Mouse (Mus musculus): ENCODE results near the gene Dab2ip. TPM values are rescaled to one million over a fixed set of nuclear protein-coding genes. Genes with fewer than 3 reads are reported as not detected.

The Dab2ip gene
- polyA plus RNA-seq, 1 experiment from 2014 or later, result 61.2 TPM

DNA sequence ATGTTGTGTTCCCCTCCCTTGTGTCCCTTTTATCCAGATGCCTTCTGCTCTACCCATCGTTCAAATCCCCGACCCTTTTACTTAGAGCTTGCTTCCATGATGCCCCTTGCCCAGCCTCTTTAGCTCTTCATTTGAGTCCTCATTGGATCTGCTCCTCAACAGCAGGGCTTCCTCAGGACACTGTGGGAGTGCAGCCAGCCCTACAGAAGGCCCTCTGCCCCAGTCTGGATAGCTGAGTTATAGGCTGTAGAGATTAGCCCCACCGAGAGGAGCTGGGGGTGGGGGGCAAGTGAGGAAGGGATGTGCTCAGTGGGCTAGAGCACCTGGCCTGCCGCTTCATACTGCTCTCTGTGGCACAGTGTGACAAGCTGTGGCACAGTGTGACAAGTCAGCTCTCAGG is 120.4 kb downstream of the Dab2ip start:
- 34% methylated on average over 4 of the region's 4 CpGs for WGBS
- Histone ChIP-seq H3K4me2 (ENCODE audit: low read depth) (no peak overlapping the region), H3K9ac (ENCODE audit: low read length) (no peak overlapping the region), H3K27me3 (ENCODE audit: control insufficient read depth, insufficient read depth, low read length) (no peaks in the 10 kb centered on the region), H3K9me3 (ENCODE audit: control insufficient read depth, low read length) (no peaks in the 10 kb centered on the region), H3K4me1 (ENCODE audit: control insufficient read depth, insufficient read depth, low read length) (peaks cover 39% of the 10 kb centered on the region), H3K4me3 (ENCODE audit: low read depth, low read length) (no peak overlapping the region), H3K36me3 (ENCODE audit: control insufficient read depth, insufficient read depth, low read length) (no peaks in the 10 kb centered on the region), H3K27ac (ENCODE audit: low read depth, low read length) (peak overlapping the region; percentile 17; the same call in 1 of the 2 replicates)
- ATAC-seq (ENCODE audit: insufficient read depth, low FRiP score, low TSS enrichment) (no peak), DNase-seq (ENCODE audit: low spot score) (no peak)

DNA sequence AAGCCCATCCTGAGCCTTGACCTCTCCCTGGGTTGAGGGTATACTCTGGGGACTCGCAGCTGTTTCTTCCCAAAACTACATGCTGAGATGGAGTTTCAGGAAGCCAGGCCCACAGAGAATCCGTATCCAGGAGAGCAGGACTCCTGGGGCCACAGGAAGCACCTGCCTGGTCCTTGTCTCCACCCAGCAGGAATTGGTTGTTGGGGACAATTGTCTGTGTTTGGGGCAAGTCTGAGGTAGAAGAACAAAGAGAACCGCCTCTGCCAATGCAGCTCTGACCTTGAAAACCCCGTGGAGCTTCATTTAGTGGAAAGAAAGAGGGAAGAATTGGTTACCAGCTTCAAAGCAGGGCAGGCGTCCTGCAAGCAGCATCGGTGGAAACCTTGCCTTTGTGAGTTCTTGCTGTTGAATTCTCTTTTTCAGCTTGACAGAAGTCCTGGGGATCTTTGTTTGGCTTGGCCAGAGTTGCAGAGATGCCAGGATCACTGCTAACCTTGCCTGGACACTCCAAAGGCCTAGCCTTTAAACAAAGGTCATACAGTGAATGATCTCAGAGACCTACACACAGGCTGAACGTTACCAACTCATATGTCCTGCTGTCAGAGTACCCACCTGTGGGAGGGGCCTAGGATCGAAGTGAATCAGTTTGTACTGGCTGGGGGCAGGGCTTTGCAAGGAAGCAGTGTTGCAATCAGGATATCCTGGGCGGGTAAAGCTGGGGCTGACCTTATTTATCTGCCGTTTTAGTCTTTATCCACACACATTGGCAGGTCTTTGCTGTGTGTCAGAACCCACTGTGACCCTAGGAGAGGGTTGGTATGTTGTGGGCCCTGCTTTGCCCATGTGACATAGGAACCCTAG is 122.0 kb downstream of the Dab2ip start:
- DNase-seq (ENCODE audit: low spot score), result no peak
- ATAC-seq (ENCODE audit: insufficient read depth, low FRiP score, low TSS enrichment), result no peak
- Histone ChIP-seq H3K27me3 (ENCODE audit: control insufficient read depth, insufficient read depth, low read length) (no peaks in the 10 kb centered on the region), H3K9ac (ENCODE audit: low read length) (no peak overlapping the region), H3K4me1 (ENCODE audit: control insufficient read depth, insufficient read depth, low read length) (peaks cover 38% of the 10 kb centered on the region), H3K27ac (ENCODE audit: low read depth, low read length) (no peak overlapping the region), H3K4me3 (ENCODE audit: low read depth, low read length) (no peak overlapping the region), H3K4me2 (ENCODE audit: low read depth) (no peak overlapping the region), H3K36me3 (ENCODE audit: control insufficient read depth, insufficient read depth, low read length) (no peaks in the 10 kb centered on the region), H3K9me3 (ENCODE audit: control insufficient read depth, low read length) (no peaks in the 10 kb centered on the region)
- WGBS, result 23% methylated on average over 10 of the region's 10 CpGs

GRCm38 (mm10) chr2:35680833-35681232 is 122.8 kb downstream of the Dab2ip start:
- DNase-seq (ENCODE audit: low spot score), result no peak
- no peak overlapping the region for H3K4me2 ChIP-seq (ENCODE audit: low read depth)
- H3K36me3 ChIP-seq (ENCODE audit: control insufficient read depth, insufficient read depth, low read length), result no peaks in the 10 kb centered on the region
- ATAC-seq (ENCODE audit: insufficient read depth, low FRiP score, low TSS enrichment), result no peak
- H3K4me3 ChIP-seq (ENCODE audit: low read depth, low read length), result no peak overlapping the region
- H3K27me3 ChIP-seq (ENCODE audit: control insufficient read depth, insufficient read depth, low read length), result no peaks in the 10 kb centered on the region
- no peak overlapping the region for H3K9ac ChIP-seq (ENCODE audit: low read length)
- H3K9me3 ChIP-seq (ENCODE audit: control insufficient read depth, low read length), result no peaks in the 10 kb centered on the region
- H3K27ac ChIP-seq (ENCODE audit: low read depth, low read length), result no peak overlapping the region
- WGBS, result 72% methylated on average over 6 of the region's 6 CpGs
- peaks cover 31% of the 10 kb centered on the region for H3K4me1 ChIP-seq (ENCODE audit: control insufficient read depth, insufficient read depth, low read length)

- H3K4me3 ChIP-seq (ENCODE audit: low read depth, low read length), result no peak overlapping the region
- 42% methylated on average over 3 of the region's 3 CpGs for WGBS
- H3K9ac ChIP-seq (ENCODE audit: low read length), result no peak overlapping the region
- no peaks in the 10 kb centered on the region for H3K36me3 ChIP-seq (ENCODE audit: control insufficient read depth, insufficient read depth, low read length)
- H3K27me3 ChIP-seq (ENCODE audit: control insufficient read depth, insufficient read depth, low read length), result no peaks in the 10 kb centered on the region
- no peak for DNase-seq (ENCODE audit: low spot score)
- no peak overlapping the region for H3K4me2 ChIP-seq (ENCODE audit: low read depth)
- H3K27ac ChIP-seq (ENCODE audit: low read depth, low read length), result no peak overlapping the region
- no peaks in the 10 kb centered on the region for H3K9me3 ChIP-seq (ENCODE audit: control insufficient read depth, low read length)
- ATAC-seq (ENCODE audit: insufficient read depth, low FRiP score, low TSS enrichment), result no peak
- H3K4me1 ChIP-seq (ENCODE audit: control insufficient read depth, insufficient read depth, low read length), result peaks cover 8% of the 10 kb centered on the region
Observed at GRCm38 (mm10) chr2:35684005-35684404, 125.9 kb downstream of the Dab2ip start.

- Histone ChIP-seq H3K27me3 (ENCODE audit: control insufficient read depth, insufficient read depth, low read length) (no peaks in the 10 kb centered on the region), H3K27ac (ENCODE audit: low read depth, low read length) (no peak overlapping the region), H3K9me3 (ENCODE audit: control insufficient read depth, low read length) (no peaks in the 10 kb centered on the region), H3K4me3 (ENCODE audit: low read depth, low read length) (no peak overlapping the region), H3K9ac (ENCODE audit: low read length) (no peak overlapping the region), H3K36me3 (ENCODE audit: control insufficient read depth, insufficient read depth, low read length) (no peaks in the 10 kb centered on the region), H3K4me1 (ENCODE audit: control insufficient read depth, insufficient read depth, low read length) (peaks cover 5% of the 10 kb centered on the region), H3K4me2 (ENCODE audit: low read depth) (no peak overlapping the region)
- DNase-seq (ENCODE audit: low spot score) (no peak), ATAC-seq (ENCODE audit: insufficient read depth, low FRiP score, low TSS enrichment) (no peak)
- WGBS, result 49% methylated on average over 9 of the region's 9 CpGs
Observed at GRCm38 (mm10) chr2:35684735-35685312, 126.8 kb downstream of the Dab2ip start.

GRCm38 (mm10) chr2:35686104-35686503 is 128.0 kb downstream of the Dab2ip start:
- peaks cover 5% of the 10 kb centered on the region for H3K4me1 ChIP-seq (ENCODE audit: control insufficient read depth, insufficient read depth, low read length)
- no peak overlapping the region for H3K4me2 ChIP-seq (ENCODE audit: low read depth)
- H3K9ac ChIP-seq (ENCODE audit: low read length), result no peak overlapping the region
- H3K9me3 ChIP-seq (ENCODE audit: control insufficient read depth, low read length), result no peaks in the 10 kb centered on the region
- ATAC-seq (ENCODE audit: insufficient read depth, low FRiP score, low TSS enrichment), result no peak
- no peaks in the 10 kb centered on the region for H3K27me3 ChIP-seq (ENCODE audit: control insufficient read depth, insufficient read depth, low read length)
- no peak overlapping the region for H3K27ac ChIP-seq (ENCODE audit: low read depth, low read length)
- WGBS, result 95% methylated on average over 7 of the region's 7 CpGs
- no peak overlapping the region for H3K4me3 ChIP-seq (ENCODE audit: low read depth, low read length)
- DNase-seq (ENCODE audit: low spot score), result no peak
- H3K36me3 ChIP-seq (ENCODE audit: control insufficient read depth, insufficient read depth, low read length), result no peaks in the 10 kb centered on the region

- WGBS, result 91% methylated on average over 5 of the region's 5 CpGs
Observed at GRCm38 (mm10) chr2:35687557-35688070, 129.5 kb downstream of the Dab2ip start.

GRCm38 (mm10) chr2:35688121-35688520 is 130.1 kb downstream of the Dab2ip start:
- Histone ChIP-seq H3K4me2 (ENCODE audit: low read depth) (no peak overlapping the region), H3K9me3 (ENCODE audit: control insufficient read depth, low read length) (no peaks in the 10 kb centered on the region), H3K4me3 (ENCODE audit: low read depth, low read length) (no peak overlapping the region), H3K4me1 (ENCODE audit: control insufficient read depth, insufficient read depth, low read length) (peaks cover 11% of the 10 kb centered on the region), H3K36me3 (ENCODE audit: control insufficient read depth, insufficient read depth, low read length) (no peaks in the 10 kb centered on the region), H3K9ac (ENCODE audit: low read length) (no peak overlapping the region), H3K27me3 (ENCODE audit: control insufficient read depth, insufficient read depth, low read length) (no peaks in the 10 kb centered on the region), H3K27ac (ENCODE audit: low read depth, low read length) (no peak overlapping the region)
- 80% methylated on average over 4 of the region's 4 CpGs for WGBS
- ATAC-seq (ENCODE audit: insufficient read depth, low FRiP score, low TSS enrichment) (no peak), DNase-seq (ENCODE audit: low spot score) (no peak)

More at GRCm38 (mm10) chr2:35687557-35688070, 129.5 kb downstream of the Dab2ip start:
- H3K9me3 ChIP-seq (ENCODE audit: control insufficient read depth, low read length), result no peaks in the 10 kb centered on the region
- DNase-seq (ENCODE audit: low spot score) (no peak), ATAC-seq (ENCODE audit: insufficient read depth, low FRiP score, low TSS enrichment) (no peak)
- no peak overlapping the region for H3K9ac ChIP-seq (ENCODE audit: low read length)
- no peak overlapping the region for H3K4me2 ChIP-seq (ENCODE audit: low read depth)
- no peaks in the 10 kb centered on the region for H3K36me3 ChIP-seq (ENCODE audit: control insufficient read depth, insufficient read depth, low read length)
- H3K27me3 ChIP-seq (ENCODE audit: control insufficient read depth, insufficient read depth, low read length), result no peaks in the 10 kb centered on the region
- peaks cover 11% of the 10 kb centered on the region for H3K4me1 ChIP-seq (ENCODE audit: control insufficient read depth, insufficient read depth, low read length)
- no peak overlapping the region for H3K27ac ChIP-seq (ENCODE audit: low read depth, low read length)
- no peak overlapping the region for H3K4me3 ChIP-seq (ENCODE audit: low read depth, low read length)

GRCm38 (mm10) chr2:35688581-35688980 is 130.5 kb downstream of the Dab2ip start:
- H3K9ac ChIP-seq (ENCODE audit: low read length), result no peak overlapping the region
- no peaks in the 10 kb centered on the region for H3K9me3 ChIP-seq (ENCODE audit: control insufficient read depth, low read length)
- 92% methylated on average over 5 of the region's 5 CpGs for WGBS
- DNase-seq (ENCODE audit: low spot score), result no peak
- no peaks in the 10 kb centered on the region for H3K36me3 ChIP-seq (ENCODE audit: control insufficient read depth, insufficient read depth, low read length)
- no peak for ATAC-seq (ENCODE audit: insufficient read depth, low FRiP score, low TSS enrichment)
- H3K27me3 ChIP-seq (ENCODE audit: control insufficient read depth, insufficient read depth, low read length), result no peaks in the 10 kb centered on the region
- no peak overlapping the region for H3K27ac ChIP-seq (ENCODE audit: low read depth, low read length)
- peaks cover 11% of the 10 kb centered on the region for H3K4me1 ChIP-seq (ENCODE audit: control insufficient read depth, insufficient read depth, low read length)
- no peak overlapping the region for H3K4me2 ChIP-seq (ENCODE audit: low read depth)
- no peak overlapping the region for H3K4me3 ChIP-seq (ENCODE audit: low read depth, low read length)
